Mouse (Mus musculus) midbrain, postnatal 0 days (tissue): ENCODE data around the gene Chic2. TPM values are rescaled to one million over a fixed set of nuclear protein-coding genes. Genes with fewer than 3 reads are reported as not detected.

Source experiments
- ATAC-seq: fragments of 200-750 bp; cut with Nextera tagmentation; 2 replicates; pipeline ENCODE4 v1.8.0; 2017; ENCODE audit warnings: moderate number of reproducible peaks, mild to moderate bottlenecking, moderate TSS enrichment, moderate library complexity; ENCODE audit not compliant: low FRiP score
- DNase-seq: peaks from one replicate; pipeline ENCODE4 v3.0.0-alpha.2; 2015; ENCODE audit warnings: low spot score
- H3K27ac ChIP-seq: fragments of 300-500 bp; sonication (generic); 2 replicates; pipeline ENCODE4 v1.5.1; 2014; ENCODE audit warnings: low read depth, mild to moderate bottlenecking, low read length, mixed read lengths
- H3K27me3 ChIP-seq: fragments of 300-500 bp; sonication (generic); 2 replicates; pipeline ENCODE4 v1.6.1; 2014; ENCODE audit warnings: low read length, control low read depth, mixed read lengths; ENCODE audit not compliant: insufficient read depth
- H3K36me3 ChIP-seq: fragments of 300-500 bp; sonication (generic); 2 replicates; pipeline ENCODE4 v1.6.1; 2014; ENCODE audit warnings: low read length, control low read depth, mixed read lengths; ENCODE audit not compliant: insufficient read depth
- H3K4me1 ChIP-seq: fragments of 300-500 bp; sonication (generic); 2 replicates; pipeline ENCODE4 v1.6.1; 2014; ENCODE audit warnings: mild to moderate bottlenecking, control low read depth, antibody characterized with exemption, low read length, mixed read lengths; ENCODE audit not compliant: insufficient read depth
- H3K4me2 ChIP-seq: fragments of 300-500 bp; sonication (generic); 2 replicates; pipeline ENCODE4 v1.6.1; 2014; ENCODE audit warnings: low read depth, mild to moderate bottlenecking, low read length, mixed read lengths; ENCODE audit not compliant: poor library complexity, severe bottlenecking
- H3K4me3 ChIP-seq: fragments of 300-500 bp; sonication (generic); 2 replicates; pipeline ENCODE4 v1.5.1; 2014; ENCODE audit warnings: low read depth, mild to moderate bottlenecking, low read length, moderate library complexity
- H3K9ac ChIP-seq: fragments of 300-500 bp; sonication (generic); replicated peaks from 2 replicates; pipeline ENCODE4 v1.6.1; 2014; ENCODE audit warnings: mild to moderate bottlenecking, low read length, moderate library complexity, mixed read lengths; ENCODE audit not compliant: poor library complexity, severe bottlenecking
- H3K9me3 ChIP-seq: fragments of 300-500 bp; sonication (generic); 2 replicates; pipeline ENCODE4 v1.6.1; 2016; ENCODE audit warnings: low read length, control low read depth
- CTCF ChIP-seq: IDR thresholded peaks from 2 replicates; pipeline ENCODE4 v1.5.1; 2016; ENCODE audit warnings: antibody characterized with exemption, mild to moderate bottlenecking
- WGBS: fragments of 180-500 bp; shearing (Covaris S2); extraction: QIAGEN DNeasy Blood & Tissue Kit; methylation state at CpG from one replicate; pipeline ENCODE4 v1.1.7; 2014; 5-methylcytosine and 5-hydroxymethylcytosine counted together
- polyA plus RNA-seq: library from polyadenylated mRNA; unstranded; fragments of >200 nt; fragmentation: Nextera tagmentation; extraction: Ambion mirVana; gene quantifications from 2 replicates; pipeline ENCODE4 v1.2.1, GENCODE M21; 2015
- total RNA-seq: library from RNA; depleted of rRNA; stranded (reverse); fragments of >200 nt; gene quantifications from 2 replicates; pipeline ENCODE4 v1.2.3, GENCODE M21; 2014

Gene Chic2
- total and polyA plus RNA-seq, 2 experiments from 2014 or later: 9.6 to 31.4 TPM

DNA sequence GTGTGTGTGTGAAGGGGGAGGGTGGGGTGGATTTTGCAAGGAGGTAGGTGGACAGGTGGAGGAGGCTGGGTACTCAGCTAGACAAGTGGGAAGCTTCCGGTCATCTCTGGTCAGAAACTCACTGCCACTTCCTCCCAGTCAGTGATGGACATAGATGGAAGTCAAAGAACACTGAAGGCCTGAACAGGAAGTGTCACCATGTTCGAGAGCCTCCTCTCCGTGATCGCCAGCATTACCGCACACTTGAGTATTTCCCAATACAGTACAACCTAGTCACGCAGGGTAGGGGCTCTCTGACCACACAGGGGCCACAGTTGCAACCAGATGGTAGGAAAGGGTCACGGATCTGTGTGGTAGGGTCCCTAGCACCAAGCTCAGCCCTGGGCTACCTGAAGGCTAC is 69.1 kb downstream of the Chic2 start:
- H3K9ac ChIP-seq: no peak overlapping the region
- H3K4me1 ChIP-seq: no peaks in the 10 kb centered on the region
- H3K36me3 ChIP-seq: no peaks in the 10 kb centered on the region
- H3K4me3 ChIP-seq: no peak overlapping the region
- H3K9me3 ChIP-seq: no peaks in the 10 kb centered on the region
- WGBS: 91% methylated on average over 7 of the region's 7 CpGs
- no peak for TF ChIP-seq CTCF
- no peak for DNase-seq
- H3K27me3 ChIP-seq: peaks cover 39% of the 10 kb centered on the region
- no peak overlapping the region for H3K27ac ChIP-seq
- no peak overlapping the region for H3K4me2 ChIP-seq
- no peak for ATAC-seq

DNA sequence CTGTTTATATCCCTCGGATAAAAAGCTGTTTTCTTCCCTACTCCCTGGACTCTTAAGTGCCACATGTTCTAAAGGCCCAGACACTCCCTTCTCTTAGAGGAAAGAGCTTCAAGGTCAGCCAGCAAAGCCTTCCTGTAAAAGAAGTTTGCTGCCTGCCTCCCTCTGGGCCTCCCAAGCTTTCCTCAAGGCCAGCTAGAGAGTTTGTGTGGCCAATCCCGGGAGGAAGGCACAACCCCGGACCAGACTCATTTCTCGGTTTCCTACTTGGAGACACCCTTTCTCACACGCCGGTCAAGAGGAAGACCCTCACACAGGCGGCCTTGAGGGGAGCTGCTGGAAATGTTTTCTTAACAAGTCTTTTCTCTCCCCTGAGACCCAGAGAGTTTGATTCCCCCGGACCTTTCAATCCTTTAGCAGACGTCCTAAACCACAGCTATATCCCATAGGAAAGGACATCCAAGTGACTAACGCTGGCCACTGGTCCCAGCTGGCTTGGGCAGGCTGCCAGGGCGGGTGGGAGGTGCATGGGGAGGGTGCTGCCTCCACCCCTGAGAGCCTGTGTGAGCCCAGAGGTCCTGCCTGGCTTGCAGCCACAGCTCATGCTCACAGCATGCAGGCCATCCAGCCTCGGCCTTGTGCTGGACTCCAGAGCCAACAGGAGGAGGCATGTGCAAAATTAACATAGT is 69.7 kb downstream of the Chic2 start:
- Histone ChIP-seq H3K9ac (no peak overlapping the region), H3K27me3 (peaks cover 39% of the 10 kb centered on the region), H3K9me3 (no peaks in the 10 kb centered on the region), H3K4me3 (no peak overlapping the region), H3K27ac (no peak overlapping the region), H3K36me3 (no peaks in the 10 kb centered on the region), H3K4me2 (no peak overlapping the region), H3K4me1 (no peaks in the 10 kb centered on the region)
- no peak for TF ChIP-seq CTCF
- ATAC-seq: no peak
- DNase-seq: peak; percentile 53
- WGBS: 52% methylated on average over 12 of the region's 12 CpGs

DNA sequence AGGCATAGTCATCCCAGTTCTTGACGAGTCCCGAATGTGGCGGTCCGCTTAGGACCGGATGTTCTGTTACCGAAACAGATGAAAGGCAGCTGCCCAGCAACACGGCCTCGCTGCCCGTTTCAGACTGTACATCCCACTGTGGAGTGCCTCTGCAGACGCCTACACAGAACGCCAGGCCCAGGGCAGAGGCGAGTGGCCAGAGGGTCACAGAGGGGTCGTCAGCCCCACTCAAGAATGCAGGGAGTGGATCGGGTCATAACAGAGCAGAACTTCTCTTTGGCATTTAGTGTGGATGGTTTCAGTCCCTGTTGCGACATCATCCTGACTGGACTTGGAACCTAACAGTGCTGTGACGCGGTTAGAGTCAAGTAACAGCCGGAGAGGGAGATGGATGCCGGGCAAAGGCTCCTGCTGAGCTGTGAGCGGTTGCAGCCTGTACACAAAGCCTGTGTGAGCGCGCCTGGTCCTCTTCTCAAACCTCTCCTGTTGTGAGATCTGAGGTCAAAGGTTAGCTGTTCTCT is 70.5 kb downstream of the Chic2 start:
- Histone ChIP-seq H3K4me3 (no peak overlapping the region), H3K4me1 (no peaks in the 10 kb centered on the region), H3K36me3 (no peaks in the 10 kb centered on the region), H3K27ac (no peak overlapping the region), H3K4me2 (no peak overlapping the region), H3K27me3 (peaks cover 39% of the 10 kb centered on the region), H3K9me3 (no peaks in the 10 kb centered on the region), H3K9ac (no peak overlapping the region)
- no peak for DNase-seq
- no peak for TF ChIP-seq CTCF
- 64% methylated on average over 22 of the region's 22 CpGs for WGBS
- ATAC-seq: no peak

DNA sequence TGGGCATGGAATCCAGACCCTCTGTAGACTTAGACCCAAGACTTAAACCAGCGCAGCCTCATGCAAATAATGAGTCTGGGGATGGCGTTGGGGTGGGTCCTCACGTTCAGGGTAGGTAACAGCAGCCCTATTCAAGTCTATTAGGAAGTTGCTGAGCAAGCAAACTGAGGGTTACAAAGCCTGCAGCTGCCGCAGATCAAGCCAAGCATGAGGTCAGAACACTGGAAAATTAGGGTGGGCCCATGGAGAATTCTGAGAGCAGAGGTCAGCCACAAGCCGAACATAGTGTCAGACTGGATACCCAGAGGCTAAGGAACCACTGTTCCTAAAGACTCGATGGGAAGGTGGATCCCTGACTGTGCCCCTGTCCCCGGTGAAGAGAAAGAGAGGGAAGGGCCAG is 73.2 kb downstream of the Chic2 start:
- no peak overlapping the region for H3K4me3 ChIP-seq
- ATAC-seq (no peak), DNase-seq (no peak)
- H3K9ac ChIP-seq: no peak overlapping the region
- H3K9me3 ChIP-seq: no peaks in the 10 kb centered on the region
- H3K4me2 ChIP-seq: no peak overlapping the region
- TF ChIP-seq CTCF: no peak
- no peak overlapping the region for H3K27ac ChIP-seq
- H3K36me3 ChIP-seq: no peaks in the 10 kb centered on the region
- peaks cover 26% of the 10 kb centered on the region for H3K27me3 ChIP-seq
- WGBS: 76% methylated on average over 7 of the region's 7 CpGs
- no peaks in the 10 kb centered on the region for H3K4me1 ChIP-seq

DNA sequence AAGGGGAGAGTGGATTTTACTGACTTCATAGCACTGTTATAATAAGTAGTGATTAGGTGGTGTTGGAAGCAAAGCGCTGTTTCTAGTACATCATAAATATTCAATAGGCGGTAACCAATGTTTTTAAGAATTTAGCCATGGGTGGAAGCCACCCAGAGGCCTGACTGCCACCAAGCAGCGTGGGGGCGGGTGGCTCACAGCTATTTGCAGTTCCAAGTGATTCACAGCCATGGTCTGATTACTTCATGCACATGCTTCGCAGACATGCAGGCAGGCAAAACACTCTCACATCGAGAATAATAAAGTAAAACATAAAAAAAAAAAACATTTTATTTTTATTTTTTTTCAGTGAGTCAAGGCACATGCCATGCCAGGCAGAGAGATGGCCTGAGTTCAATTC is 75.2 kb downstream of the Chic2 start:
- ATAC-seq: no peak
- WGBS: 88% methylated on average over 6 of the region's 6 CpGs

DNA sequence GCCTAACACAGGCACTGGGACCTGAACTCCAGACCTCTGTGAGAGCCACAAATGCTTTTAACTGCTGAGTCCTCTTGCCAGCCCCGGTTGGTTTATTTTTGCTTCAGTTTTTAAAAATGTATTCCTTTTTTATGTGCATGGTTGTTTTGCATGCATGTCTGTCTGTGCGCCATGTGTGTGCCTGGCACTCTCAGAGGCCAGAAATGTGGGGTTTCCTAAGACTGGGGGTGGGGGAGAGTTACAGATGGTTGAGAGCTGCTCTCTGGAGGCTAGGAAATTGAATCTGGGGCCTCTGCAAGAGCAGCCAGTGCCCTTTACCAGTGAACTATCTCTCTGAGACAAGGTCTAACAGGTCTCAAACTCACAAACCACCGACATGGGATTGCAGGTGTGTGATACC is 76.7 kb downstream of the Chic2 start:
- DNase-seq: no peak

More for the DNA sequence above, 75.2 kb downstream of the Chic2 start:
- H3K27me3 ChIP-seq: peaks cover 21% of the 10 kb centered on the region
- no peak overlapping the region for H3K27ac ChIP-seq
- H3K4me1 ChIP-seq: no peaks in the 10 kb centered on the region
- no peak overlapping the region for H3K4me3 ChIP-seq
- no peaks in the 10 kb centered on the region for H3K36me3 ChIP-seq
- TF ChIP-seq CTCF: no peak
- H3K4me2 ChIP-seq: no peak overlapping the region
- H3K9ac ChIP-seq: no peak overlapping the region
- no peaks in the 10 kb centered on the region for H3K9me3 ChIP-seq
- no peak for DNase-seq

More for the DNA sequence above, 76.7 kb downstream of the Chic2 start:
- Histone ChIP-seq H3K27me3 (peaks cover 25% of the 10 kb centered on the region), H3K36me3 (no peaks in the 10 kb centered on the region), H3K4me2 (no peak overlapping the region), H3K4me1 (no peaks in the 10 kb centered on the region), H3K27ac (no peak overlapping the region), H3K4me3 (no peak overlapping the region), H3K9me3 (no peaks in the 10 kb centered on the region), H3K9ac (no peak overlapping the region)
- 86% methylated on average over 3 of the region's 3 CpGs for WGBS
- no peak for TF ChIP-seq CTCF
- no peak for ATAC-seq
